Mouse (Mus musculus) adrenal gland, adult 18-20 months (tissue): ENCODE results near the gene Tfap2e. TPM values are rescaled to one million over a fixed set of nuclear protein-coding genes. Genes with fewer than 3 reads are reported as not detected.
A peak's percentile ranks its signal among the peaks of the same experiment; 100 is the strongest.

Source experiments
- DNase-seq, 2 experiments: peaks; one replicate each; pipeline ENCODE4 v3.0.0; 2021 to 2022; ENCODE audit warnings: low spot score in 2 of 2
- long read RNA-seq, 2 experiments: library from polyadenylated mRNA; stranded (forward); transcript quantifications; one replicate each; pipeline ENCODE4 v2.0.0; 2021
- total RNA-seq, 2 experiments: library from RNA; stranded (reverse); gene quantifications; 1 replicate in 1 of 2; 2 replicates in 1 of 2; pipeline ENCODE4 v1.2.3; 2021

The Tfap2e gene
- total RNA-seq: not detected
- long read RNA-seq, experiment 1: 0 reads
- long read RNA-seq, experiment 2: 0 reads

DNA sequence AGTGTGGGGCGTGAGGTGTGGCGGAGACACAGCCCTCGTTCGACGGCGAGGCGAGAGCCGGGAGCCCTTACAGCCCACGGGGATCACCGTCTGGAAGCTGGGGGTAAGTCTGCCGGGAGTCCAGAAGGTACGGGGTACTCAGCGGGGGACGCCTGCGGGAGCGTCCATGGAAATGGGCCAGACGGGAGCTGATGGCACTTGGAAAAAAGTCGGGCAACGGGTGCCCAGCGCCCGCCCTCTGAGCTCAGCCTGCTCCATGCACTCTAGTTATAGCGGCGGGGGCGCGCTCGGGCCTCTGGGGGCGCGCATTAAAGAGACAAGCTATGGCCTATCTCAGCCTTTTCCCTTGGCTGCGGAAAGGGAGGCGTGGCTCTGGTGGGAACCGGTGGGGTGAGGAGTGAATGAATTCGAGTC lies at the start of gene Tfap2e:
Gene Tfap2e, minus strand, starts transcription at position 240 of the 414 bp plus-strand sequence.
- no peak for DNase-seq

DNA sequence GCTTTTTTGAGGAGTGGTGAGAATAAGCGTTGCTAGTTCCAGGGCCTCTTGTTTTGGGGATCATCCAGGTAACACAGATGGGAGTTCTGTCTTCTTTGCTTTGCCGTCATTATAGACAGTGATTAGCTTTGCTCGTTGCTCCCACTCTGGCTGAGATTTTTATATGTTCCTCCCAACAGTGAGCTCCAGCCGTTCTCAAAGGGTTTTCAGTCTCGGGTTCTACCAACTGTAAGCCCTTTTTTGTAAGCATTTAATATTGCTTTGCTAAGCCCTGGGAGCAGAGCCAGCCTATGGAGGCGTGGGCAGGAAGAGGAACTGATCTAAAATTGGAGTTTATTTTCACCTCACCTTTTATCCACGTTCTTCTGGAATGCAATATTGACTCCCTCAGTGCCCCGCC lies 47.0 kb upstream of the Tfap2e start:
- DNase-seq: no peak

DNA sequence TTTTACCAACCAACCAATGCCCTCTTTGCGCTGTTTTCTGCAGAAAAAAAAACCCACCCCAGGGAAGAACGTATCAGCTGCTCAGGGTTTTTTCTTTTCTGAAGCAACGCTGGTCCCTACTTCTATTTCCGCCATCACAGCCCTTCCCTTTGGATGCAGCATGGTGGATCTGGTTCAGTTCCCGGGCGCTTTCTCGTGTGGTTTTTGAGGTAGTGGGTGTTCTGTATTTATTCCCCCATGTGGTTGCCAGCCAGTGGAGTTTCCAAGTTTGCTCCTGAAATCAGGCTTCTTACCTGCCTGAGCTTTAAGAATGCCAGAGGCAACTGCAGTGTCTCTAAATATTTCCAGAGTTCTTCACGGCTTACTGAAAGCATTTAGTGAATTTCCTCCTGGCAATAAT lies 46.5 kb upstream of the Tfap2e start:
- DNase-seq: no peak

DNA sequence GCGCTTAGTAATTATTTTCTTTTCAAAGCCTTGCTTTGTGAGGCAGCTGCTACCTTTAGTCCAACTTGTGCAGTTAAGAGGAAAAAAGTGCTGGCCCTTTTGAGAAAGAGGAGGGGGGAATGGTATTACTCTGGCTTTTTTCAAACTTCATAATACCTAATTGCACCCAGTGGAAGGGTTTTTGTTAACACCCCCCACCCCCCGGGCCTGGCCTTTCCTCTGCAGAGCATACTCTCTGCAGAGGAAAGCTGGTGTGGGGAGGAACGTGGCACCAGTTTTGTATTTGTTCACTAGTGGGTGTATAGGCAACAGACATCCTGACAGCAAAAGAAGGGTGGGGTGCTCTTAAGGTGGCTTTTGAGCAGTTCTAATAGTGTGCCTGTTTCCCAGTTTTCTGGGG lies 45.8 kb upstream of the Tfap2e start:
- DNase-seq: no peak

DNA sequence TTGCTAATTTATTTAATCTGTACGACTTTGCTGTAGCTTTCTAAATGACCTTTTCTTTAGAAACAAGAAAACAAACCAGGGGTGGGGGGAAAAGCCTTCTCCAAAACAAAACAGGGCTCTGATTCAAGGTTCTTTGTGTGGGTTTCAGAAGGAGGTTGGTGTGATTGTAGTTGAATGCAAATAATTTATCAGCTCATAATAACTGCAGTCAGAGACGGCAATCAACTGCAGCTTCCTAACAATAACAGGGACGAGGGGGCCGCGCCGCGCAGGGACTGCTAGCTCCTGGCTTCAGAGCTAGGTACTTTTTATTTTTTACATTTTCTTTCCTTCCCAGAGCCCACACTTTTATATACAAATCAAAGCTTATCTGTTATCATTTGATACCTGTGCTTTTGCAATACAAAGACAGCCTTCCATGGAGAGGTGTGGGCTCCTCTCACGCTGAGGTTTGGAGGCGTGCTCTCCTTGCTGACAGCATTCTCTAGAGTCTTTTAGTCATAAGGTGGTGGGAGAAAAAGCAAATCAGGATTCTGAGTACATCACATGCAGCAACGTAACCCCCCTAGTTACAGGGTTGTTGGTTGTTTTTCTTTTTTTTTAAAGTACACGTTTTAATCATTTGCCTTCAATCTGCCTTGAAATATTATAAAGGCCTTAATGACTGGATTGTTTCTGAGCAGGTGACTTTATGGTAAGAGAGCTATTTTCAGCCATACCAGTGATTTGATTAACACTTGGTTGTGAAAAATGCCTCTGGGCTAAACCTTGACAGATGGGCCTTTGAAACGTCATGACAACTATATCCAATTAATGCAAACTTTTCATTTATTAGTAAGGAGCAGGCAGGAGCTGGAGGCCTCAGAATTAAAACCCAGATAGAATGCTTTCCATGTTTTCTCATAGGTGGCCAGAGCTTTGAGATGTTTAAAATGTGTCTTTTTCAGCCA lies 44.1 kb upstream of the Tfap2e start:
- DNase-seq: no peak

DNA sequence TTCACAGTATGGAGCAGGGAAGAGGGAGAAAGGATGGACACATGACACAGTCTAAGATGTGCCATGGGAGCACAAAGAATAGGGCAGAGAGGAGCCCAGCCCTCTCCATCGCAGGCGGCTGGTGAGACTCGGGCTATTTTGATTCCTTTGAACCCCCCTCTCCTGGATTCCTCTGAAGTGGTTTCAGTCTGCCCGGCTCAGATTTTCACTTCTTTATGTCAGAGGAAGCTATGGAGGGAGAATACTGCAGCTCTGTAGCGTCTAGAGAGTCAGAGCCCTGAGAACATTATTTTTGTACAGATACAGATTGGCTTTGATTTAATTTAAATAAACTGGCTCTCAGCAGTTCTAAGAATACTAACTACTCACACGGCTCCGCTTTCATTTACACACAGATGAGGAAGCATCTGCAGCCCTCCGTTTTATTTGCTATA lies 43.1 kb upstream of the Tfap2e start:
- no peak for DNase-seq

DNA sequence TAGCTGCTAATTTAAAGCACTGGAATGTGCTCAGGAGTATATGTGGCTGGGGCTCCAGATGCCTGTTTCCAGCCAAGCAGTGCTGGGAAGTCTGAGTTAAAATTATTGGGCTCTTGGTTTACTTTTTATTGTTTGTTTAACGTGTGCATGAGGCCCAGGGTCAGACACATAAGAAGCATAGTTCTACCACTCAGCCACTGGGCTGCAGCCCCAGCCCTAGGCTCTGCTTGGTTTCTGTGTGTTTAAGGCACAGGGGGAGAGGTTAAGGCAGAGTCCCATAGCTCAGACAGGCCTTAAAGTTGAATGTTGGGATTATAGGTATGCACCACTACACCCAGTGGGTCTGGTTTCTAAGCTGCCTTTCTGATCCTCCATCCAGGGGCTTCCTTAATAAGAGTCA lies 39.1 kb upstream of the Tfap2e start:
- DNase-seq: no peak

DNA sequence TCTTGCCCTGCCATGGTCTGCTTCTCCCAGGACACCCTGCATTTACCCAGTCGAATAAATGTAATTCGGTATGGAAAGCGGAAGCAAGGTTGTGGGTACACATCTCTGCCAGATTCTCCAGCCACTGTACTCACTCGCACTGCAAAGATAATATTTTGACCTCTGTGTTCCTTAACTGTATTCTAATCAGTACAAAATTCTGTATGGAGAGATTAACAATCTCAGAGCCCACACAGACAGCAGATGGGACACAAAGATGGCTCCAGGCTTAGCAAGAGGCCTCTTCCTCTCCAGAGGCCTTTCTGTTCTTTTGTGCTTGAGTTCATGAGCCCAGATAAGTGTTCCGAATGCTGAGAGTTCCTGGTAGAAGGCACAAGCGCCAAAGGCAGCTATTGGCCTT lies 37.8 kb upstream of the Tfap2e start:
- no peak for DNase-seq

DNA sequence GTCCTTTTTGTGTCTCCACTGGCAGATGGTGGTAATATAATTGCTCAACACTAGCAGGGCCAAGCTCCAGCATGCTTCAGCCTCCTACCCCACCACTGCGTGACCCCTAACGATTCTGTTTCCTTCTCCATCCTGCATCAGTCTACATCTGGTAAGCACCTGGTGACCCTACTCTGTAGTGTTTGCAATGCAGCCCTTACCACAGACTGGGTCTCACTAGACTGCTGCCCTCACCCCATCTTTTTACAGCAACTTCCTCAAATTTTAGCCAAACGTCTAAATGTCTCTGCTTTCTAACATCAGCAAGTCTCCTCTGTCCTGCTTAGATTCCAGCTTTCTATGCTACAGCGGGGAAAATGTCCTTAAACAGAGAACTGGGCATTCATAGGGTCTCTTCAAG lies 34.8 kb upstream of the Tfap2e start:
- DNase-seq: no peak

DNA sequence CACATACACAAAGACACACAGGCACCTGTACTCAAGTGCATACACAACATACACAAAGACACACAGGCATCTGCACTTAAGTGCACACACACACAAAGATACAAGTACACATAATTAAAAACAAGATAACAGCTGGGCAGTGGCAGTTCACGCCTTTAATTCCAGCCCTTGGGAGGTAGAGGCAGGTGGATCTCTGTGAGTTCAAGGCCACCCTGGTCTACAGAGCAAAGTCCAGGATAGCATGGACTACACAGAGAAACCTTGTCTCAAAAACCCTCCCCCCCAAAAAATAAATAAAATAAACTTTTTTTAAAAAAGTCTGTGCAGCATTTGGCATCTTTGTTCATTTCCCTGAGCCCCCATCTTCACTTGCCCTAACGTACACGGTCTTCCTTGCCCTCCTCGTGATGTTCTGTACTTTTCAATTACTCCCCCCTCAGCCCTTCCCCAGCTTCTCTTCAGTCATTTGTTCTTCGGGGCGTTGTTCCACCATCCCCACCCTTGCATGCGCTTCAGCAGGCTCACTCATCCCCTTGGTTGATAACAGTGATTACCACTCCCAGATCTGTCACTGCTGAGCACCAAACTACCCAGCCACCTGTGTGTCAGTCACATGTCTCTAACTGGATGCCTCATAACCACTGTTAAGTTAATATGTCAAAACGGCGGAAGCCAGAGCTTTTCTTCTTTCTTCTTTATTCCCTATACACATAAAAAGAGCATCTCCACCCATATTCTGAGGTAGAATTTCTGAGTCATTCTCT lies 33.9 kb upstream of the Tfap2e start:
- DNase-seq: no peak

DNA sequence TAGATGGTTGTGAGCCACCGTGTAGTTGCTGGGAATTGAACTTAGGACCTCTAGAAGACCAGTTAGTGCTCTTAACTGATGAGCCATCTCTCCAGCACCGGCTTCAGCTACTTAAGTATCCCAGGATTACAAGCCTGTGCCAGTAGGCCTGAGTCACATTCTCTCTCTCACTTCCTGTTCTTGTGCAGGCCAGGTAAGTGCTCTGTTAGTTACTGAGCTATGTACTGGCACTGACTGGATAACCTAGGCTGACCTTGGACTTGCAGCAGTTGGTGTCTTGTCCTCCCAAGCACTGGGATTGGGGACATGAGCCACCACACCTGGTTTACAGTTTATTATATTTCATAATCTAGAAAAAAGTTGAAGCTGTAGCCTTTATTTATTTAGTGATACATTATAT lies 27.4 kb upstream of the Tfap2e start:
- no peak for DNase-seq

DNA sequence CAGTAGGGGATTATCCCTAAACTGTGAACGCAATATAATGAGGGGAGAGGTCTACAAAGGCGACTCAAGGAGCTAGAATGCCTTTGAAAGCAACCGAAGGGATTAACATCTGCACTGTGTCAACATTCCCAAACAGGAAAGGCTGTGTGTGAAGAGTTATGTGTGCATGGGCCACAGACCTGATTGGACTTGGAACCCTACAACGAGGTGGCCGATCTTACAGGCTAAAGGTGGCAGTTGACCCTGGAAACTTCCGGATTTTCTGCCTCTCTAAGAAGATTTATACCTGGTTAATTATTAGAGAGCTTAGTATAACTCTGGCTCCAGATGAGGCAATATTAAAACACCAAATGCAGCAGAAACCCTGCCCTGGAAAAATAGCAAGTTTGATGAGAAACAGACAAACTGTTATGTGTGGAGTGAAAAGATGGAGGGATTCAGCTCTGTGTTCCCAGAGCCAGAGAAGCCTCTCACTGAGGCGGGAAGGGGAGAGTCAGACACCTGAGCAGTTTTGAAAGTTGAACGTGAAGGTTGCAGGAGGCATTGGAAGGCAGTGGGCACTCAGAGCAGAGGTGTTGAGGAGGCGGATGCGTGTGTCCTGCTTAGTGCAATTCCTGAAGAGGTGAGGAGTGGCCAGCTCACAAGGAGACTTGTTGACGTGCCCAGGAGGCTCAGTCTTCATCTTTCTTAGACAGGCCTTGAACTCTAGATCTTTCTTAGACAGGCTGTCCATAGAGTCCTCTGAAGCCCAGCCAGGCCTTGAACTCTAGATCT lies 26.7 kb upstream of the Tfap2e start:
- DNase-seq: no peak

DNA sequence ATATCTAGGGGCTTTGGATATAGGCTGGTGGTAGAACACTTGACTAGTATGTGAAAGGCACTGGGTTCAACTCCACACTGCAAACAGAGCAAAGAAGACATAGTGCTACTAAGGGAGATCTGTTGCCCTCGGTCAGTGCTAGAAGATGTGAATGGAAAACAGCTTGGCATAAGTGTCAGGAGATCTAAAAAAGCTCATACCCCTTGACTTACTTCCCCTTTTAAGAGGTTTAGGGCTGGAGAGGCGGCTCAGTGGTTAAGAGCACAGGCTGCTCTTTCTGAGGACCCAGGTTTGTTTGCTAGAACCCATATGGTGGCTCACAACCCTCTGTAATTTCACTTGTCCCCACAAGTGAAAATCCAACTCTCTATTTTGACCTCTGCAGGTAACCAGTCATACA lies 23.4 kb upstream of the Tfap2e start:
- no peak for DNase-seq

DNA sequence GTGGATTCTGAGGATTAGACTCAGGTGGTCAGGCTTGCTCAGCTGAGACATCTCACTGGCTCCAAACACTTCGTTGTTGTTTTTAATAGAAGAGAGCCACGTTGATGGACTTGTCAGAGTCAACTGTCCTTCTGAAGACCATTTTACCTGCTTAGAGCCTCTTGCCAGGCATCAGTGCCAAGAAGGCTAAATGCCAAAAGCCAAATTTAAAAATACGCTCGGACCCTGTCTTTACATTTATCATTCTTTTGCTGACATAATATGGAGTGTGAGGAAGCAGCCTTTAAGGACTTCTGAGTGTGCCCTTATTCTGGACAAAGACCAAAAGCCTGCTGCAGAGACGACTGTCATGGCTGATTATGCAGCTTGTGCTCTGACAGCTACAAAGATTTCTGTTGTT lies 22.3 kb upstream of the Tfap2e start:
- no peak for DNase-seq

DNA sequence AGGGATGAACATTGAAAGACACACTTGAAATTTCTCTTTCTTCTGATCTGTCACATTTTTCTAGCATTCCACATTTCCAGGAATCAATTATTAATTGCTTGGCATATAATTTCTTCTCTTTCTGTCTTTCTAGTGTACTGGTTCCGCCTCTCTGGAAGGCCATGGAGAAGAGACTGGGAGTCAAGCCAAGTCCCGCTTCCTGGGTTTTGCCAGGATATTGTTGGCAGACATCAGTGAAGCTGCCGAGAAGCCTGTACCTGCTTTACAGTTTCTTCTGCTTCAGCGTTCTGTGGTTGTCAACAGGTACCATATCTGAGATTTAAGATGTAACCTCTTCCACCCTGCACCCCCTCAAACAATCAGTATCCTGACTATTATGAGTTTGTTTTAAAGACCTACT lies 20.7 kb upstream of the Tfap2e start:
- DNase-seq: no peak

DNA sequence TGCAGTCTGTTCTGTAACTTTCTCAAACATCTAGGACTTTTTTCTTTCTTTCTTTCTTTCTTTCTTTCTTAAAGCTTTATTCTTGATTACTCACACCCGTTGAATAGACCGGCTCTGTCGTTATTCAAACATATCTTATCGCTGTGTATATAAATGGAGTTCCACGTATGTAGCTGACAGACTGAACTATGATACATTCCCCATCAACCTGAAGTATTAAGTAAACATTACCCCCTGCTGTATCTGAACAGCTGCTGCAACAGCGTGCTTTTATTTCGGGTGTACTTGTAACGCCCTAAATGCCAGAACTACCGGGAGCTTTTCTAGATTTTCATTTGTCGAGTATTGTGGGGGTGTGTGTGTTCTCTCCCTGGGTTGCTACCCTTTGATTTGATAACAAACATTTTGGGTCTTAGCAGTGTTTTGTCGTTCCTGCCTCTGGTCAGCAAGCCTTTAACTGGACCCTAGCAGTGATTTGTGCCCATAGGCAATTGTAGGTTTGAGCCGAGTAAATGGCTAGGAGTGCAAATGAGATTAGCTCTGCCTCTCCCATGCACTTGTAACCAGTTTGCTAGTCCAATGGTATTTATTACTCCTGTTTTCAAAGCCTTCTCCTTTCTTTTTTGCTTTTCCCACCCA lies 18.8 kb upstream of the Tfap2e start:
- no peak for DNase-seq

DNA sequence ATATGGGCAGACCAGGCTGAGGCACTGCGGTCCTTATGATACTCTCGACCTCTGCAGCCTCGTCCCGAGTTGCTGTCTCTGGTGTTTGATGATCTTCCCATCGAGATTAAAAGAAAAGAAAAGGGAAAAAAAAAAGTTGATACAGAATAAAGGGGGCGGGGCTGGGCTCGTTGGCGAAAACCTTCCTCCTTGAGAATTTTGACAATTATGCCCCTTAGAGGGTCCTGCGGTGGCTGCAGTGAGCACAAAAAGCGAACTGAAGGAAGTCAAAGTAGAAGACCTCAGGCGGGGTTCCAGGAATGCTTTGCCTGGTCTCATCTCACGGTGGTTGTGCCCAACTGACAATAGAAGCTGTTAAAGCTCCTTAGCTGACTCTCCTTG lies 18.2 kb upstream of the Tfap2e start:
- DNase-seq: no peak

DNA sequence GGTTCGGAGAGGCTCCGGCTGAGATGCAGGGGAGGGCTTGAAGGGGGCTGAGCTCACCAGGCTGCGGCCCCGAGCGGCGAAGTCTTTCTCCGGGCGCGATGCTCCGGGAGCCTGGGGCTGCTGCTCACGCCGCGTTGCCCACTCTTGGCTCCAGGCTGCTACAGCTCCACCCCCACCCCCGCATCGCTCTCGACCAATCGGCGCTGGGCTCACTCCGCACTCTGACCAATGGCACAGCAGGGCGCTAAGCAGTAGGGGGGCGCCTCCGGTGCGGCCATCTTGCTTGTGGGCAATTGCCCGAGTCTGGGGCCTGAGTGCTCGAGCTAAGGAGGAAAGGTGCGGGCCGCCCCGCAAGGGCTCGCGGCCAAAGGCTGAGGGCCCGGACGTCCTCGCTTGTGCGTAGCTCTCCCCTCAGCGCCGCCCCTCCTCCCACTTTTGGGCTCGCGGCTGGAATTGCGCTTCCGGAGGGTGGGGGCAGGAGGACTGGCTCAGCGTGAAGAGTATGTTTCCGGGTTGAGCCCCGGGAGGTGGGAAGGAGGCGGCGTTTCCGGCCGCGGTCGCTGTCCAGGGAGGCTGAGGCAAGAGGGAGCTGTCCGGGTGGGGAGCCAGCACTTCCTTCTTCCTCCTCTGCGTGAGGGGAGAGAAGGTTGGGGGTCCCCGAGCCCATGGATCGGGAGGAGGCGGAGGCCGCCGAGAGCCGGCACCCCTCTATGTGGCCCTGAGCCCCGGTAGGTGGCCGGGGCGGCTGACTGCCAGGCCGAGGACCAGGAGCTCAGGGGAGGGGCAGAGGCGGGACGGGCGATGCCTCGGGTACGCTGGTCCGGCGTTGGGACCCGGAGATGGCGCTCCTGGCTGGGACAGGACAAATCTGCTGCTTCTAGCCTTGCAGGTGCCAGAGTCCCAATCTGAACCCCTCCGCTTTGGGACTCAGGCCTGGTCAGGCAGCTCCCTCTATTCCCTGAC lies 17.5 kb upstream of the Tfap2e start, which contains the start of the genes Ncdn and AU040320:
Gene Ncdn, minus strand, starts transcription at position 171 of the 963 bp plus-strand sequence.
Gene AU040320, plus strand, starts transcription at position 277 of the 963 bp plus-strand sequence.
- DNase-seq: peak; percentile 92

DNA sequence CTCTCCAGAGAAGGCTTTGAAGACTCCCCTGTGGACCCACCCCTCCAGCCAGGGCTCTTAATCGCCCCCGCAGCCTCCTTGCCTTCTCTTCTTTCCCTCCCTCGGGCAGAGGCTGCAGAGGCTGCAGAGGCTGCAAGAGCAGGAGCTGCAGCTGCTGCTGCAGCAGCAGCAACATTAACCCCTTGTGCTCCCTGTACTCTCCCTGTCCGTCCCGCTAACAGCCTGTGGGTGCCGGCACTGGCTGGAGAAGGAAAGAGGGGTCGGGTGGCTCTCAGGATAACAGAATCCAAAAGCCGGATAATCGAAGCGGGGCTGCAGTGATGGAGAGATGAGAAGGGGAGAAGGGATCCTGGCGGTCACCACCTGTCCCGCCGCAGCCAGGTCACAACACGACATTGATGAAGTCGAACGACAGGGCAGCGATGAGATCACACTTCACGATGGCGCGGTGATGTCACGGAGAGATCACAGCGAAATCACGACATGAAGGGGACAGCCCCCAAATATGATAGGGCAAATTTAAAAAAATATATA lies 16.6 kb upstream of the Tfap2e start:
- no peak for DNase-seq
